Mouse (Mus musculus) right cerebral cortex, postnatal 4 days (tissue): ENCODE data around the gene Ankub1.

Experiments
- DNase-seq: peaks from one replicate; pipeline ENCODE4 v3.0.0-alpha.2; 2022

Gene Ankub1

GRCm38 (mm10) chr3:57637596-57637995 is 55.0 kb downstream of the Ankub1 start:
- no peak for DNase-seq

GRCm38 (mm10) chr3:57634763-57635487 is 57.7 kb downstream of the Ankub1 start:
- DNase-seq: no peak

GRCm38 (mm10) chr3:57626954-57627513 is 65.6 kb downstream of the Ankub1 start:
- DNase-seq: no peak

GRCm38 (mm10) chr3:57625275-57625997 is 67.2 kb downstream of the Ankub1 start:
- DNase-seq: peak; percentile 84

- peak; percentile 7 for DNase-seq
These were observed 72.9 kb downstream of the Ankub1 start for GRCm38 (mm10) chr3:57619718-57620117.

- no peak for DNase-seq
These were observed 76.9 kb downstream of the Ankub1 start for GRCm38 (mm10) chr3:57615652-57616051.

- no peak for DNase-seq
These were observed 80.1 kb downstream of the Ankub1 start for GRCm38 (mm10) chr3:57612430-57612997.

- DNase-seq: no peak
These were observed 80.8 kb downstream of the Ankub1 start for GRCm38 (mm10) chr3:57611776-57612175.
